Mouse (Mus musculus): ENCODE results near the gene Etv1. TPM values are rescaled to one million over a fixed set of nuclear protein-coding genes. Genes with fewer than 3 reads are reported as not detected.

Etv1 gene
- polyA plus RNA-seq, 1 experiment from 2014 or later: 22.3 TPM

DNA sequence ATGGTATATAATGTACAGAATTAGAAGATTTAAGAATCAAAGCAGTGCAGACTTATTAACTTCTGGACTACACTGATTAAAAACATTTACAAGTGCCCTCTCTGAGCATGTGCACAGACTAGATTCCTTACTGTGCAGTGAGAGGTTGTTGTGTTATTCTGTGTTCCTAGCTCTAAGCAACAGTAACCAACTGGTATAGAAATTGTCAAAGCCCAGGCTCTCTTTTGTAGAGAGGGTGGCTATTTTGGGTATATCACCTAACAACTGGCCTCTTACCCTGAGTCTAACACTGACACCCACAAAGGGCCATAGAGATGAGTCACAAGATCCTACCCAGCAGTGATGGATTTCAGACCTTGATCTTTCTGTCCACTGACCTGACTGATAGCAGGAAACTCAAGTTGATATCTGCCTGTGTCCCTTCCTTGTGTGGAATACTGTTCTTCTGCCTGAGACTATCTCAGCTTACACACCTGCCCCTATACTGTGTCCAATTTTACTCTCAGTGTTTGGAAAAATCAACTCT is 95.4 kb downstream of the Etv1 start:
- Histone ChIP-seq H3K27ac (no peak overlapping the region), H3K36me3 (replicated peaks; ENCODE audit: control insufficient read depth, insufficient read depth) (no peaks in the 10 kb centered on the region), H3K4me1 (replicated peaks; ENCODE audit: control insufficient read depth, insufficient read depth, low read length) (no peaks in the 10 kb centered on the region), H3K4me3 (replicated peaks; ENCODE audit: low read length) (no peak overlapping the region), H3K9me3 (ENCODE audit: control insufficient read depth, low read length) (no peaks in the 10 kb centered on the region), H3K4me2 (replicated peaks) (no peak overlapping the region), H3K27me3 (ENCODE audit: control insufficient read depth, insufficient read depth, low read length) (no peaks in the 10 kb centered on the region), H3K9ac (no peak overlapping the region)
- DNase-seq (ENCODE audit: low spot score) (no peak), ATAC-seq (ENCODE audit: low FRiP score) (no peak)

DNA sequence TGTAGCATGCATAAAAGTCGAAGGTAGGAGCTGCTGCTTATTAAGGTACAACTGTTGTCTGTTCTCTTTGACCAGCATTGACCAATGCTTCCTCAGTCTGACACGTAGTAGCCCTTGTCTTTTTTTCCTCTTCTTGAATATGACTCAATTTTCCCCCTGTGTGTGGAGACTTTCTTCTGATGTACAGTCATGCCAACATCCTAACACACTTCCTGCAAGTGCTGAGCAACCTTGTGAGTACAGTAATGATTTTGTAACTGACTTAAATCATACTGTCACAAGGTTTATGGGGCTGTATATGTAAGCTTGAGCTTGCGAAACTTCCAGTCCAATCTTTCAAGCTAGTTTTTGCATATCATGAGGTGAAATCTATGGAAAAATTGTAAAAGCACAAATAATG is 125.3 kb downstream of the Etv1 start:
- ATAC-seq (ENCODE audit: low FRiP score) (no peak), DNase-seq (ENCODE audit: low spot score) (no peak)
- no peak overlapping the region for H3K4me2 ChIP-seq (replicated peaks)
- 84% methylated on average over 3 of the region's 3 CpGs for WGBS
- no peaks in the 10 kb centered on the region for H3K9me3 ChIP-seq (ENCODE audit: control insufficient read depth, low read length)
- H3K4me3 ChIP-seq (replicated peaks; ENCODE audit: low read length): no peak overlapping the region
- H3K27me3 ChIP-seq (ENCODE audit: control insufficient read depth, insufficient read depth, low read length): no peaks in the 10 kb centered on the region
- H3K27ac ChIP-seq: no peak overlapping the region
- H3K9ac ChIP-seq: no peak overlapping the region
- no peaks in the 10 kb centered on the region for H3K4me1 ChIP-seq (replicated peaks; ENCODE audit: control insufficient read depth, insufficient read depth, low read length)
- no peaks in the 10 kb centered on the region for H3K36me3 ChIP-seq (replicated peaks; ENCODE audit: control insufficient read depth, insufficient read depth)

- H3K4me3 ChIP-seq (replicated peaks; ENCODE audit: low read length): no peak overlapping the region
Observed at GRCm38 (mm10) chr12:38906314-38906713, 127.1 kb downstream of the Etv1 start.

DNA sequence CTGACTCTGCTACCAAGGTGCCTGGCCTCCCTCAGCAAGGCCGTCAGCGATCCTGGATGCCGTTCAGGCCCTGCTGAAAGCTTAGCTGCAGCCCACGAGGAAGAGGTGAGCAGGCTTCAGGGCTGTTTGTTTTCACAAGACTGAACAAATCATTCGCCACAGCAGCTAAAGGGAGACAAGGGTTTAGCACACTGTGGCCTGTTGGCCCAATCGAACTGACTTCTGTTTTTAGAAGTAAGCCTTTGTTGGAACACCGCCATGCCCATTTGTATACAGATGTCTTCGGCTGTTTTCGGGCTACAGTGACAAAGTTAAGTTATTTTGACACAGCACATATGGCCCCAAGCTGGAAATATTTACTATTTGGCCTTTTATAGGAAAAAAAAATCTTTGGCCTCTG is 127.6 kb downstream of the Etv1 start:
- Histone ChIP-seq H3K9ac (no peak overlapping the region), H3K36me3 (replicated peaks; ENCODE audit: control insufficient read depth, insufficient read depth) (no peaks in the 10 kb centered on the region), H3K4me2 (replicated peaks) (no peak overlapping the region), H3K4me3 (replicated peaks; ENCODE audit: low read length) (no peak overlapping the region), H3K4me1 (replicated peaks; ENCODE audit: control insufficient read depth, insufficient read depth, low read length) (no peaks in the 10 kb centered on the region), H3K9me3 (ENCODE audit: control insufficient read depth, low read length) (no peaks in the 10 kb centered on the region), H3K27me3 (ENCODE audit: control insufficient read depth, insufficient read depth, low read length) (no peaks in the 10 kb centered on the region), H3K27ac (no peak overlapping the region)
- DNase-seq (ENCODE audit: low spot score) (no peak), ATAC-seq (ENCODE audit: low FRiP score) (no peak)
- WGBS: 61% methylated on average over 9 of the region's 9 CpGs

More at GRCm38 (mm10) chr12:38906314-38906713, 127.1 kb downstream of the Etv1 start:
- H3K27ac ChIP-seq: no peak overlapping the region
- no peaks in the 10 kb centered on the region for H3K4me1 ChIP-seq (replicated peaks; ENCODE audit: control insufficient read depth, insufficient read depth, low read length)
- 94% methylated on average over 6 of the region's 6 CpGs for WGBS
- H3K36me3 ChIP-seq (replicated peaks; ENCODE audit: control insufficient read depth, insufficient read depth): no peaks in the 10 kb centered on the region
- no peaks in the 10 kb centered on the region for H3K9me3 ChIP-seq (ENCODE audit: control insufficient read depth, low read length)
- H3K9ac ChIP-seq: no peak overlapping the region
- no peak overlapping the region for H3K4me2 ChIP-seq (replicated peaks)
- no peaks in the 10 kb centered on the region for H3K27me3 ChIP-seq (ENCODE audit: control insufficient read depth, insufficient read depth, low read length)
- DNase-seq (ENCODE audit: low spot score) (no peak), ATAC-seq (ENCODE audit: low FRiP score) (no peak)

- Histone ChIP-seq H3K9ac (no peak overlapping the region), H3K9me3 (ENCODE audit: control insufficient read depth, low read length) (no peaks in the 10 kb centered on the region), H3K27me3 (ENCODE audit: control insufficient read depth, insufficient read depth, low read length) (no peaks in the 10 kb centered on the region), H3K4me1 (replicated peaks; ENCODE audit: control insufficient read depth, insufficient read depth, low read length) (no peaks in the 10 kb centered on the region), H3K4me2 (replicated peaks) (no peak overlapping the region), H3K4me3 (replicated peaks; ENCODE audit: low read length) (no peak overlapping the region), H3K27ac (no peak overlapping the region), H3K36me3 (replicated peaks; ENCODE audit: control insufficient read depth, insufficient read depth) (no peaks in the 10 kb centered on the region)
- 86% methylated on average over 3 of the region's 3 CpGs for WGBS
- ATAC-seq (ENCODE audit: low FRiP score): no peak
- no peak for DNase-seq (ENCODE audit: low spot score)
Observed at GRCm38 (mm10) chr12:38908947-38909346, 129.8 kb downstream of the Etv1 start.
